Mouse (Mus musculus) stomach, postnatal 0 days (tissue): ENCODE measurements around the gene Csgalnact2.

Source experiments
- CTCF ChIP-seq: IDR thresholded peaks from 2 replicates; pipeline ENCODE4 v1.5.1; 2016; ENCODE audit warnings: antibody characterized with exemption, low read depth, mild to moderate bottlenecking, moderate library complexity
- EP300 ChIP-seq: optimal IDR thresholded peaks from 2 replicates; pipeline ENCODE3; 2016; ENCODE audit warnings: antibody characterized with exemption

- TF ChIP-seq EP300, result no peak
- TF ChIP-seq CTCF, result no peak
Measured at GRCm38 (mm10) chr6:118134461-118134860, 4.5 kb downstream of the Csgalnact2 start.
